23 mouse cellular contexts compared by ENCODE assay signal in the genomic region with DNA sequence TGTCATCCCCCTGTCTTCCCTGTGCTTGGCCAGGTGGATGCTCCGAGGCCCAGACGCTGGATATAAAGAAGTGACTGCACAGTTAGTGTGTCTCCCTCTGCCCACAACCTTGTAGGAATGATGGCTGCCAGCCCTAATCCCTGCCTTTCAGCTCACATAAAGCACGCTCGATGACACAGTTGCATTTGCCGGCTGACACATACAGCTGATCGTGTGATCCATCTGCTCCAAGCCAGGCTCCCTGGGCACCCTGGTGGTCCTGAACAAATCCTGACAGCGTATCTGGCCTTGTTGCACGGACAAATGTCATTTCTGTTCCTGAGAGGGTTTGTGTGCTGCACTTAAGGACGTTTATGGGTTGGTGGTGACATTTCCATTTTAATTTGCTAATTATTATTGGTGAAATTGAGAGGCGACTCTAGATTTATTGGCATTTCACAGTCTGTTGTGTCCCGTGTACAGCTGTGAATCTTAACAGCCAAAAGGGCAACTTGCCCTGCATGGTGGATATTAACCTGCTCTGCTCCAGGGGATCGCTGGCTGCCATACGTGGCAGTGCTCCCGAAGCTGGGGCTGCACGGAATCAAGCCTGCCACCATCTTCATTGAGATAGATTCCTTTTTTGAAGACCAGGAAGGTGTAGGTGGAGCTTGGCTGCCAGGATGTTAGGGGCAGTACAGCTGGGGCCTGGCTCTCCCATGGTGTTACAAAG.
DNase-seq lines count a peak whose midpoint lies in the region; ATAC-seq and TF ChIP-seq lines count a peak whose summit lies in the region.
"Had no signal": no experiment of that assay in that cellular context is flagged by ENCODE, and none has a peak within 500 bp of the region (broad histone marks: within the 10 kb centered on the region; RNA-seq: fewer than 3 reads in every experiment).

No protein-coding gene starts in this region.

- no peaks in the 10 kb centered on the region for H3K9me3 ChIP-seq in hindbrain, postnatal 0 days (ENCODE audit: low read length)
- H3K9me3 ChIP-seq in hindbrain, embryonic 10.5 days = no peaks in the 10 kb centered on the region
- no peaks in the 10 kb centered on the region for H3K9me3 ChIP-seq in midbrain, embryonic 16.5 days (replicated peaks; ENCODE audit: control insufficient read depth, low read length, poor library complexity, severe bottlenecking)
- no peaks in the 10 kb centered on the region for H3K9me3 ChIP-seq in midbrain, embryonic 11.5 days (ENCODE audit: control insufficient read depth, low read length)
- no peaks in the 10 kb centered on the region for H3K9me3 ChIP-seq in neural tube, embryonic 15.5 days (replicated peaks)
- H3K9me3 ChIP-seq: embryonic facial prominence, embryonic 13.5 days; forebrain, embryonic 10.5 days; forebrain, embryonic 15.5 days; limb, embryonic 12.5 days; lung, embryonic 15.5 days; stomach, embryonic 15.5 days had no signal

- no peaks in the 10 kb centered on the region for H3K36me3 ChIP-seq in hindbrain, postnatal 0 days (ENCODE audit: insufficient read depth, low read length)
- no peaks in the 10 kb centered on the region for H3K36me3 ChIP-seq in hindbrain, embryonic 10.5 days
- H3K36me3 ChIP-seq in midbrain, embryonic 16.5 days (ENCODE audit: control insufficient read depth, insufficient read depth, low read length) = no peaks in the 10 kb centered on the region
- H3K36me3 ChIP-seq in midbrain, embryonic 11.5 days (ENCODE audit: control insufficient read depth, insufficient read depth, low read length) = no peaks in the 10 kb centered on the region
- no peaks in the 10 kb centered on the region for H3K36me3 ChIP-seq in neural tube, embryonic 15.5 days
- H3K36me3 ChIP-seq: embryonic facial prominence, embryonic 13.5 days; forebrain, embryonic 10.5 days; forebrain, embryonic 15.5 days; limb, embryonic 12.5 days; lung, embryonic 15.5 days; stomach, embryonic 15.5 days had no signal

- H3K9ac ChIP-seq in hindbrain, postnatal 0 days (replicated peaks; ENCODE audit: low read length) = no peak overlapping the region
- no peak overlapping the region for H3K9ac ChIP-seq in midbrain, embryonic 16.5 days (ENCODE audit: low read depth, low read length)
- no peak overlapping the region for H3K9ac ChIP-seq in midbrain, embryonic 11.5 days (ENCODE audit: low read length)
- no peak overlapping the region for H3K9ac ChIP-seq in neural tube, embryonic 15.5 days (replicated peaks)
- H3K9ac ChIP-seq: embryonic facial prominence, embryonic 13.5 days; forebrain, embryonic 15.5 days; limb, embryonic 12.5 days; lung, embryonic 15.5 days; stomach, embryonic 15.5 days had no signal

- ATAC-seq in hindbrain, postnatal 0 days = peak; percentile 75
- ATAC-seq in midbrain, embryonic 16.5 days = no peak
- no peak for ATAC-seq in midbrain, embryonic 11.5 days (ENCODE audit: low FRiP score)
- ATAC-seq in neural tube, embryonic 15.5 days (ENCODE audit: low FRiP score) = no peak
- ATAC-seq: forebrain, embryonic 15.5 days; intestine, postnatal 0 days had no signal

- H3K4me1 ChIP-seq in hindbrain, postnatal 0 days (ENCODE audit: insufficient read depth, low read length) = no peaks in the 10 kb centered on the region
- peaks cover 11% of the 10 kb centered on the region for H3K4me1 ChIP-seq in hindbrain, embryonic 10.5 days (replicated peaks)
- H3K4me1 ChIP-seq in midbrain, embryonic 16.5 days (ENCODE audit: control insufficient read depth, insufficient read depth, low read length) = no peaks in the 10 kb centered on the region
- no peaks in the 10 kb centered on the region for H3K4me1 ChIP-seq in midbrain, embryonic 11.5 days (ENCODE audit: control insufficient read depth, insufficient read depth, low read length)
- peaks cover 12% of the 10 kb centered on the region for H3K4me1 ChIP-seq in neural tube, embryonic 15.5 days
- H3K4me1 ChIP-seq: embryonic facial prominence, embryonic 13.5 days; lung, embryonic 15.5 days; stomach, embryonic 15.5 days had no signal

- 0 out of 2 replicates have a peak, but pooled peaks have one; percentile 3 for TF ChIP-seq CTCF in hindbrain, postnatal 0 days (IDR thresholded peaks at IDR 0.05; ENCODE audit: low read depth)

- H3K27me3 ChIP-seq in hindbrain, postnatal 0 days (ENCODE audit: insufficient read depth, low read length) = no peaks in the 10 kb centered on the region
- no peaks in the 10 kb centered on the region for H3K27me3 ChIP-seq in hindbrain, embryonic 10.5 days (ENCODE audit: insufficient read depth, poor library complexity, severe bottlenecking)
- H3K27me3 ChIP-seq in midbrain, embryonic 16.5 days (ENCODE audit: control insufficient read depth, insufficient read depth, low read depth, low read length) = no peaks in the 10 kb centered on the region
- H3K27me3 ChIP-seq in midbrain, embryonic 11.5 days (ENCODE audit: control insufficient read depth, insufficient read depth, low read length) = no peaks in the 10 kb centered on the region
- no peaks in the 10 kb centered on the region for H3K27me3 ChIP-seq in neural tube, embryonic 15.5 days (replicated peaks)
- H3K27me3 ChIP-seq: forebrain, embryonic 15.5 days; lung, embryonic 15.5 days; stomach, embryonic 15.5 days had no signal

- no peak overlapping the region for H3K4me2 ChIP-seq in hindbrain, postnatal 0 days (ENCODE audit: low read depth, low read length)
- H3K4me2 ChIP-seq in midbrain, embryonic 16.5 days (ENCODE audit: low read length) = no peak overlapping the region
- H3K4me2 ChIP-seq in midbrain, embryonic 11.5 days = no peak overlapping the region
- H3K4me2 ChIP-seq in neural tube, embryonic 15.5 days = no peak overlapping the region
- H3K4me2 ChIP-seq: embryonic facial prominence, embryonic 13.5 days; forebrain, embryonic 15.5 days; heart, embryonic 11.5 days; limb, embryonic 12.5 days; lung, embryonic 15.5 days; stomach, embryonic 15.5 days had no signal

- H3K27ac ChIP-seq in hindbrain, postnatal 0 days = peak overlapping the region; percentile 64
- no peak overlapping the region for H3K27ac ChIP-seq in hindbrain, embryonic 10.5 days
- H3K27ac ChIP-seq in midbrain, embryonic 16.5 days (ENCODE audit: low read length) = peak overlapping the region; percentile 25; the same call in 1 of the 2 replicates
- no peak overlapping the region for H3K27ac ChIP-seq in midbrain, embryonic 11.5 days (ENCODE audit: low read depth, low read length)
- H3K27ac ChIP-seq in neural tube, embryonic 15.5 days (replicated peaks) = 0 out of 2 replicates have a peak overlapping the region, but pooled peaks have one; percentile 49
- H3K27ac ChIP-seq: embryonic facial prominence, embryonic 13.5 days; forebrain, embryonic 10.5 days; forebrain, embryonic 15.5 days; limb, embryonic 12.5 days; lung, embryonic 15.5 days; stomach, embryonic 15.5 days had no signal

- no peak overlapping the region for H3K4me3 ChIP-seq in hindbrain, postnatal 0 days (ENCODE audit: low read length)
- no peak overlapping the region for H3K4me3 ChIP-seq in hindbrain, embryonic 10.5 days
- H3K4me3 ChIP-seq in midbrain, embryonic 16.5 days (ENCODE audit: low read depth, low read length) = no peak overlapping the region
- H3K4me3 ChIP-seq in midbrain, embryonic 11.5 days (ENCODE audit: low read depth, low read length) = no peak overlapping the region
- H3K4me3 ChIP-seq in neural tube, embryonic 15.5 days (replicated peaks) = no peak overlapping the region
- H3K4me3 ChIP-seq: embryonic facial prominence, embryonic 13.5 days; forebrain, embryonic 10.5 days; forebrain, embryonic 15.5 days; limb, embryonic 12.5 days; lung, embryonic 15.5 days; stomach, embryonic 15.5 days had no signal

- WGBS in hindbrain, postnatal 0 days = 46% methylated on average over 15 of the region's 15 CpGs
- 88% methylated on average over 15 of the region's 15 CpGs for WGBS in hindbrain, embryonic 10.5 days
- WGBS in midbrain, embryonic 16.5 days = 56% methylated on average over 15 of the region's 15 CpGs
- WGBS in midbrain, embryonic 11.5 days = 82% methylated on average over 15 of the region's 15 CpGs
- WGBS in neural tube, embryonic 15.5 days = 37% methylated on average over 15 of the region's 15 CpGs

- DNase-seq in hindbrain, postnatal 0 days (ENCODE audit: low spot score) = peak; percentile 77
- DNase-seq in hindbrain, embryonic 10.5 days (ENCODE audit: low spot score) = no peak
- no peak for DNase-seq in midbrain, embryonic 11.5 days (ENCODE audit: low spot score, missing footprints)
- no peak for DNase-seq in gastrocnemius, adult 8-10 months (ENCODE audit: low spot score in 2 of 2)
- DNase-seq: adrenal gland, postnatal 25 days; B cell, adult 2 months; cerebellum, adult 9-10 months; gastrocnemius, postnatal 36 days; heart, adult 18-20 months; heart, postnatal 36 days; kidney, adult 9 months; kidney, postnatal 10 days; right cerebral cortex, postnatal 14 days had no signal

Comparison
In these comparisons a context has a peak if more than half of its experiments do, and no peak if none do; other contexts are left out.
1. H3K27ac ChIP-seq: peak in hindbrain, postnatal 0 days (single experiment), midbrain, embryonic 16.5 days (single experiment) and neural tube, embryonic 15.5 days (single experiment); none in hindbrain, embryonic 10.5 days (single experiment) and midbrain, embryonic 11.5 days (single experiment).